Mouse (Mus musculus) embryonic facial prominence, embryonic 12.5 days (tissue): Measurements from ENCODE around the gene Fam173a. TPM values are rescaled to one million over a fixed set of nuclear protein-coding genes. Genes with fewer than 3 reads are reported as not detected.
A peak's percentile ranks its signal among the peaks of the same experiment; 100 is the strongest.
"Not testable (repeated sequence)": the region's sequence is repeated elsewhere in the genome, so short reads cannot be mapped to it uniquely, and the experiment has no call there.

Experiments used
- ATAC-seq: fragments of 200-750 bp; cut with Nextera tagmentation; 2 replicates; pipeline ENCODE4 v1.8.0; 2017; ENCODE audit not compliant: insufficient number of reproducible peaks, insufficient read depth, low FRiP score, low TSS enrichment
- H3K27ac ChIP-seq: fragments of 300-500 bp; sonication (generic); 2 replicates; pipeline ENCODE4 v1.5.1; 2016; ENCODE audit warnings: mild to moderate bottlenecking
- H3K27me3 ChIP-seq: fragments of 300-500 bp; sonication (generic); 2 replicates; pipeline ENCODE4 v1.6.1; 2016; ENCODE audit warnings: mild to moderate bottlenecking, moderate library complexity
- H3K36me3 ChIP-seq: fragments of 300-500 bp; sonication (generic); 2 replicates; pipeline ENCODE4 v1.6.1; 2016; ENCODE audit warnings: mild to moderate bottlenecking
- H3K4me1 ChIP-seq: fragments of 300-500 bp; sonication (generic); 2 replicates; pipeline ENCODE4 v1.6.1; 2016
- H3K4me2 ChIP-seq: fragments of 300-500 bp; sonication (generic); replicated peaks from 2 replicates; pipeline ENCODE4 v1.6.1; 2016; ENCODE audit warnings: mild to moderate bottlenecking, moderate library complexity
- H3K4me3 ChIP-seq: fragments of 300-500 bp; sonication (generic); 2 replicates; pipeline ENCODE4 v1.5.1; 2016; ENCODE audit warnings: mild to moderate bottlenecking
- H3K9ac ChIP-seq: fragments of 300-500 bp; sonication (generic); 2 replicates; pipeline ENCODE4 v1.6.1; 2016; ENCODE audit warnings: mild to moderate bottlenecking, moderate library complexity
- H3K9me3 ChIP-seq: fragments of 300-500 bp; sonication (generic); 2 replicates; pipeline ENCODE4 v1.6.1; 2016; ENCODE audit warnings: mild to moderate bottlenecking, moderate library complexity
- WGBS: fragments of 180-500 bp; shearing (Covaris S2); methylation state at CpG from one replicate; pipeline ENCODE4 v1.1.7; 2016; 5-methylcytosine and 5-hydroxymethylcytosine counted together
- polyA plus RNA-seq: library from polyadenylated mRNA; unstranded; fragments of >200 nt; fragmentation: Nextera tagmentation; extraction: Ambion mirVana; gene quantifications from 2 replicates; pipeline ENCODE4 v1.2.1, GENCODE M21; 2016

Gene Fam173a
- polyA plus RNA-seq, 1 experiment from 2014 or later, result 72.0 TPM

- H3K9ac ChIP-seq, result peak overlapping the region; percentile 80
- H3K27ac ChIP-seq, result 0 out of 2 replicates have a peak overlapping the region, but pooled peaks have one; percentile 65
- ATAC-seq, result peak; percentile 37; the same call in 1 of the 2 replicates
- WGBS, result 12% methylated on average over 25 of the region's 25 CpGs
- H3K9me3 ChIP-seq, result no peaks in the 10 kb centered on the region
- peaks cover 49% of the 10 kb centered on the region for H3K27me3 ChIP-seq
- peaks cover 7% of the 10 kb centered on the region; the same call in 1 of the 2 replicates for H3K4me1 ChIP-seq
- H3K4me3 ChIP-seq, result peak overlapping the region; percentile 72
- H3K36me3 ChIP-seq, result no peaks in the 10 kb centered on the region
- H3K4me2 ChIP-seq, result peak overlapping the region; percentile 97
Measured at GRCm38 (mm10) chr17:25809606-25810340, 17.1 kb upstream of the Fam173a start.

- peak; percentile 61 for ATAC-seq
- Histone ChIP-seq H3K9ac (peak within 1 kb of the TSS; percentile 80), H3K9me3 (no peaks in the 10 kb centered on the region), H3K4me3 (peak within 1 kb of the TSS; percentile 72), H3K36me3 (no peaks in the 10 kb centered on the region), H3K4me1 (peaks cover 7% of the 10 kb centered on the region; the same call in 1 of the 2 replicates), H3K27ac (peak within 1 kb of the TSS; percentile 65), H3K4me2 (peak within 1 kb of the TSS; percentile 97), H3K27me3 (peaks cover 53% of the 10 kb centered on the region)
- WGBS, result under 1% methylated on average over 84 of the region's 100 CpGs
Measured at GRCm38 (mm10) chr17:25808789-25809605, 16.3 kb upstream of the Fam173a start, which contains the start of gene Fbxl16. TSS of gene Fbxl16 (plus strand) at chr17:25809085.

- H3K4me3 ChIP-seq, result peak overlapping the region; percentile 72
- H3K9me3 ChIP-seq, result no peaks in the 10 kb centered on the region
- no peaks in the 10 kb centered on the region for H3K36me3 ChIP-seq
- peaks cover 7% of the 10 kb centered on the region; the same call in 1 of the 2 replicates for H3K4me1 ChIP-seq
- 41% methylated on average over 5 of the region's 5 CpGs for WGBS
- peak overlapping the region; percentile 80; the same call in 1 of the 2 replicates for H3K9ac ChIP-seq
- no peak for ATAC-seq
- peaks cover 50% of the 10 kb centered on the region for H3K27me3 ChIP-seq
- no peak overlapping the region for H3K27ac ChIP-seq
- H3K4me2 ChIP-seq, result peak overlapping the region; percentile 97
Measured at GRCm38 (mm10) chr17:25808028-25808427, 15.3 kb upstream of the Fam173a start.

DNA sequence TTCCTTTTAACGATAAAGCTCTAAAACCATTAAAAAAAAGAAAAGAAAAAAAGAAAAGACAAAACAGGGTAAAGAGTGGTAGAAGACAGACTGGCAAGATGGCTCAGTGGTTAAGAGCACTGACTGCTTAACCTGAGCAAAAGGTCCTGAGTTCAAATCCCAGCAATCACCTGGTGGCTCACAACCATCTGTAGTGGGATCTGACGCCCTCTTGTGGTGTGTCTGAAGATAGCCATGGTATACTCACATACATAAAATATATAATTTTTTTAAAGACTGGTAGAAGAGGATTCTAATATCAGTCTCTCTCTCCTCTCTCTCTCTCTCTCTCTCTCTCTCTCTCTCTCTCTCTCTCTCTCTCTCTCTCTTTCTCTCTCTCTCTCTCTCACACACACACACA, 14.8 kb upstream of the Fam173a start:
- not testable (repeated sequence) for H3K36me3 ChIP-seq, H3K9ac ChIP-seq, H3K4me2 ChIP-seq, ATAC-seq, H3K9me3 ChIP-seq, H3K4me1 ChIP-seq, H3K4me3 ChIP-seq, H3K27ac ChIP-seq
- peaks cover 44% of the 10 kb centered on the region for H3K27me3 ChIP-seq
- WGBS, result 44% methylated on average over 2 of the region's 2 CpGs

- 85% methylated on average over 4 of the region's 4 CpGs for WGBS
- no peak overlapping the region for H3K4me3 ChIP-seq
- no peaks in the 10 kb centered on the region for H3K36me3 ChIP-seq
- H3K4me1 ChIP-seq, result peaks cover 7% of the 10 kb centered on the region; the same call in 1 of the 2 replicates
- ATAC-seq, result no peak
- H3K4me2 ChIP-seq, result no peak overlapping the region
- peaks cover 38% of the 10 kb centered on the region for H3K27me3 ChIP-seq
- H3K9me3 ChIP-seq, result no peaks in the 10 kb centered on the region
- no peak overlapping the region for H3K9ac ChIP-seq
- H3K27ac ChIP-seq, result no peak overlapping the region
Measured at GRCm38 (mm10) chr17:25806507-25806906, 13.8 kb upstream of the Fam173a start.

- H3K4me1 ChIP-seq, result no peaks in the 10 kb centered on the region
- no peak overlapping the region for H3K4me3 ChIP-seq
- WGBS, result 14% methylated on average over 10 of the region's 10 CpGs
- no peaks in the 10 kb centered on the region for H3K36me3 ChIP-seq
- H3K9me3 ChIP-seq, result no peaks in the 10 kb centered on the region
- no peak overlapping the region for H3K4me2 ChIP-seq
- H3K27ac ChIP-seq, result no peak overlapping the region; the same call in 1 of the 2 replicates
- ATAC-seq, result 0 out of 2 replicates have a peak, but pooled peaks have one; percentile 50
- 0 out of 2 replicates have a peak overlapping the region, but pooled peaks have one; percentile 3 for H3K9ac ChIP-seq
- H3K27me3 ChIP-seq, result peaks cover 6% of the 10 kb centered on the region
Measured at GRCm38 (mm10) chr17:25802825-25803517, 10.3 kb upstream of the Fam173a start.

DNA sequence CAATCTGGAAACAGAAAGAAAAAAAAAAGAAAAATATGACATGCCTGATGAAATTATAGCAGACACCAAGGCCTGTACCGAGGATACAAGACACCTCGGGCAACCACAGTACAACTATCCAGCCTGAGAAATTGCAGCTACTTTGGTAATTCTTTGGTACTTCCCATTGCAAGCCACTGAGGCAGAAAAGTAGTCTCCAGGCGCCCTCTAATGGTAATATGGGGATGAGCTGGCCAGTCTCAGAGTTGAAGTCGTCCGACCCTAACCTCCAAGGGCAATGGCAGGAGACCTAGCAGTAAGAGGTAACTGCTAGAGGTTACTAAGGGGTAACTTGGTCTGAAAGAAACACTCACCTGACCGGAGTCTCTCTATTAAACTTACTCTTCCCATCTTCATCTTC, 8.3 kb upstream of the Fam173a start:
- no peak overlapping the region for H3K4me2 ChIP-seq
- 8% methylated on average over 6 of the region's 6 CpGs for WGBS
- H3K9ac ChIP-seq, result no peak overlapping the region
- no peak for ATAC-seq
- H3K4me1 ChIP-seq, result peaks cover 11% of the 10 kb centered on the region
- peaks cover 4% of the 10 kb centered on the region; the same call in 1 of the 2 replicates for H3K27me3 ChIP-seq
- H3K9me3 ChIP-seq, result no peaks in the 10 kb centered on the region
- no peak overlapping the region for H3K4me3 ChIP-seq
- H3K27ac ChIP-seq, result no peak overlapping the region
- H3K36me3 ChIP-seq, result no peaks in the 10 kb centered on the region

DNA sequence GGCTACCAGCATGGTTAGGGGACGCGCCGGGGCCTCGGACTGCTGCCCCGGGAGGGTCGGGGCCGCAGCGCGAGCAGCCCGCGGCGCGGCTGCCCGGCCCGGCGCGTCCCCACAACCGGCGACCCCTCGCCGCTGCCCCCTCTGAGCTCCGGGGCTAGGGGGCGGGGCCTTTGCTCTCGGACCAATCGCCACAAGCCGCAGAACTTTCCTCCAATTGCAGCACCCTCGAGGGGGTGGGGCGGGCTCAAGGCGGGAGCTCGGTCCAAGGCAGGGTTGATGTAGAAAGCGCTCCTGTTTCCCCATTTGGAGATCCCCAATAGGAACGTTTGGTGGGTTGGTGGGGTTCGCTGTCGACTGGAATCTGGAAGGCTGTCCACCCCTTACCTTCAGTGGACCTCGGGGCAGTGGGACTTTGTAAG, 4.3 kb upstream of the Fam173a start, which contains the start of gene Metrn:
TSS of gene Metrn (minus strand) at position 186 of the 419 bp plus-strand sequence.
- Histone ChIP-seq H3K9ac (peak within 1 kb of the TSS; percentile 68), H3K4me1 (peaks cover 35% of the 10 kb centered on the region), H3K4me2 (peak within 1 kb of the TSS; percentile 95), H3K4me3 (peak within 1 kb of the TSS; percentile 86), H3K27me3 (no peaks in the 10 kb centered on the region), H3K36me3 (no peaks in the 10 kb centered on the region; the same call in 1 of the 2 replicates), H3K9me3 (no peaks in the 10 kb centered on the region), H3K27ac (peak within 1 kb of the TSS; percentile 65)
- WGBS, result under 1% methylated on average over 35 of the region's 35 CpGs
- ATAC-seq, result peak; percentile 61; the same call in 1 of the 2 replicates

DNA sequence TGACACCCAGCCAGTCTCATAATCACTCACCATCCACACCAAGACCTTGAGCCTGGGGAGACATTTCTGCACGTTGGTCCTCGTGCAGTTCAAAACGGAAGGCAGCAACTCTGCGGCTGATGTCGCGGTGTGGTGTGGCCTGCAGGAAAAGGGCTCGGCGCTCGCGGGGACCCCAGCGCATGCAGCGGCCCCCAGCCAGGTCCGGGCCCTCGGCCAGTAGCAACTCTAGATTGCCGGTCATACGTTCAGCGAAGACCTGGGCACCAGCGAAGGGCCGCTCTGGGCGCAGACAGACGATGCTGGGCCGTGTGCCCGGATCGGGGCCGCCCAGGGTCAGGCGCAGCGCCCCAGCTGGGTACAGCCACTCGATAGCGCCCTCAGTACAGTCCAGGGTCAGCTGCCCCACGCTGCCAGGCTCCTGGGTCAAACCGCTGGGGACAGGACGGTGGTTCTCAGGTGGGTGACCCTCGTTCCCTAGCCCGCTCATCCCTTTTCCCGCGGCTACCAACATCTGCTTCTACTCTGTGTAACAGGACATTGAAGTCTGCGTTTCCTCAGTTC, 3.6 kb upstream of the Fam173a start:
- WGBS, result under 1% methylated on average over 37 of the region's 37 CpGs
- Histone ChIP-seq H3K4me1 (peaks cover 37% of the 10 kb centered on the region), H3K27ac (peak overlapping the region; percentile 51), H3K9ac (peak overlapping the region; percentile 68), H3K4me2 (peak overlapping the region; percentile 95), H3K36me3 (no peaks in the 10 kb centered on the region; the same call in 1 of the 2 replicates), H3K4me3 (peak overlapping the region; percentile 86), H3K27me3 (no peaks in the 10 kb centered on the region), H3K9me3 (no peaks in the 10 kb centered on the region)
- no peak for ATAC-seq

DNA sequence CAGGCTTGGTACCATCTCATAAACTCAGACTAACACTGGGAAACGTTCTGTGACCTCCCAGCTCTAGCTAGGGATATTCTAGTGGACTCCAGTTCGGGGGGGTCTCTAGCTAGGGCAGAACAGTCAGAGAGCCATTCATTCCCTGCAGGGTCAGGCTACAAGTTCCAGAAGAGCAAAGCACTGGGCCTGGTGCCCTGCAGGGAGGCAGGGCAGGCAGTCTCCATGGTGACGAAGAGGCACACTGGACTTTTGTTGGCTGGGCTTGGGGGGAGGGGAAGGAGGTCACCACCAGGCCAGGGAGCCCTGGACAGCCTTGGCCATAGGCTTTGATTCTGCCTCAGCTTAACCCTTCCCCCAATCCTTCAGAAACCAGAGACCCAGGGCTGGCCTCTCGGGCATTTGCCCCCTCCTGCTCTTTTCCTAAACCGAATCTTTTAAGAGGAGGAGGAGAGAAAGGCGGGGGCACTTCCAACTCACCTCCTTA, 3.0 kb upstream of the Fam173a start, which contains the start of gene AC134908.4:
TSS of gene AC134908.4 (minus strand) at position 51 of the 484 bp plus-strand sequence.
- peak within 1 kb of the TSS; percentile 95 for H3K4me2 ChIP-seq
- WGBS, result 8% methylated on average over 6 of the region's 6 CpGs
- no peak for ATAC-seq
- no peaks in the 10 kb centered on the region for H3K27me3 ChIP-seq
- peak within 1 kb of the TSS; percentile 86 for H3K4me3 ChIP-seq
- H3K27ac ChIP-seq, result peak within 1 kb of the TSS; percentile 51
- no peaks in the 10 kb centered on the region; the same call in 1 of the 2 replicates for H3K36me3 ChIP-seq
- peak within 1 kb of the TSS; percentile 68 for H3K9ac ChIP-seq
- no peaks in the 10 kb centered on the region for H3K9me3 ChIP-seq
- peaks cover 43% of the 10 kb centered on the region for H3K4me1 ChIP-seq
